Mouse (Mus musculus) liver, postnatal 0 days (tissue): ENCODE data around the gene Cul9.

Experiments
- CTCF ChIP-seq: sonication (generic); IDR thresholded peaks from 2 replicates; pipeline ENCODE4 v1.5.1; 2016; ENCODE audit warnings: antibody characterized with exemption, low read depth
- EP300 ChIP-seq: IDR thresholded peaks from 2 replicates; pipeline ENCODE4 v1.6.1; 2016; ENCODE audit warnings: antibody characterized with exemption, low read depth, mild to moderate bottlenecking

DNA sequence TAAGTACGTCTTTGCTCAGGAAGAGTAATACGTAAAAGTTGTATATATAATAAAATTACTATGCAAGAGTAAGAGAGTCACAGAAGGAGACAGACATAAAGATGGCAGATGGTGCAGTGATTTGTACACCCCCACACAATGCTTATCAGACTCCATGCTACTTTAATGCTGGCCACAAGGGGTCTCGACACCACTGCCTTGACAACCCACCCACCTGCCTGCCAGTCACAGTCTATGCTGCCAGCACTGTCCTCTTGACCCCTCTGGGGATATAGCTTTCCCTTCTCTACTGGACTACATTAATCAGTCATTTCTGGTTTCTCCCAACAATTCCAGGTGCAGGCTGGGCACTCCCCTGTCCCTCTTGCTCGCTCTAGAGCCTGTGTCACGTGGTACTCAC is 32.5 kb upstream of the Cul9 start:
- TF ChIP-seq CTCF: peak; percentile 22; the same call in 1 of the 2 replicates
- no peak for TF ChIP-seq EP300
